Mouse (Mus musculus): ENCODE measurements around the gene Zscan25. TPM values are rescaled to one million over a fixed set of nuclear protein-coding genes. Genes with fewer than 3 reads are reported as not detected.
A peak's percentile ranks its signal among the peaks of the same experiment; 100 is the strongest.

Gene Zscan25
- total and polyA plus RNA-seq, 3 experiments, result 15.1 to 26.5 TPM; not detected in 1

GRCm38 (mm10) chr5:145231367-145231871 is 48.9 kb upstream of the Zscan25 start, which contains the start of gene Zfp655 (continued):
- TF ChIP-seq CTCF (IDR thresholded peaks at IDR 0.05 in 2 of 3, conservative IDR thresholded peaks at IDR 0.05 in 1 of 3; ENCODE audit: control insufficient read depth in 1 of 3, insufficient read depth in 1 of 3, low read depth in 2 of 3, low read length in 3 of 3, poor library complexity in 1 of 3, severe bottlenecking in 1 of 3) (no peak), MAFK (IDR thresholded peaks at IDR 0.05; ENCODE audit: borderline replicate concordance, low read depth, low read length) (no peak), KAT2A (conservative IDR thresholded peaks at IDR 0.05; ENCODE audit: low read depth, low read length) (no peak; the same call in 1 of the 2 replicates)

DNA sequence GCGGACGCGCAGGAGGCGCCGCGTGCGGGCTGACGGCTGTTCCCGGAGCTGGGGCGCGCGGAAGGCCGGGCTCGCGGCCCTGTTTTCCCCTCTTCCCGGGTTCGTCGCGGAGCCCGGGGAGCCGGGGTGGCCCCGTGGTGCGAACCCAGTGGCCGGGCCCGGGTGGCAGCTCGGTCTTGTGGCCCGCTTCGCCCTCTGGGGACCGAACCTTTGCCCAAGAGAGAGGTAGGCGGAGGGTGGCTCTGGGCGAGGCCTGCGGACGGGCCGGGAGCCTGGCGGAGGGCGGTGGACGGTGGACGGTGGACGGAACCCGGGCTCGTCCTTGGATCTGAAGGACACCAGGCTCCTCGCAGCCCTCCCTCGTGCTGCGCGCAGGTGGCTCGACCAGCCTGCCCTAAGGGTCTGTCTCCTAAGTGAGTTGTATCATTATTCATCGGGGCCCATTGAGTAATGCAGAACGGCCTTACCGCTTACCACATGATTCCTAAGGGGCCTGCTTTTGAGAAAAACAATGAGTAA is 48.3 kb upstream of the Zscan25 start:
- peak overlapping the region; percentile 53 for H3K27ac ChIP-seq (ENCODE audit: control insufficient read depth, low read depth, low read length)
- peaks cover 9 to 17% of the 10 kb centered on the region in 2 experiments for H3K4me1 ChIP-seq (ENCODE audit: control insufficient read depth in 1 of 2, insufficient read depth in 2 of 2, low read length in 2 of 2)
- peak overlapping the region; percentile 90 for H3K9ac ChIP-seq (ENCODE audit: control insufficient read depth, low read depth, low read length, poor library complexity, severe bottlenecking)
- DNase-seq (ENCODE audit: low read depth, low spot score), result peak; percentile 57
- peaks cover 16 to 27% of the 10 kb centered on the region in 2 experiments for H3K36me3 ChIP-seq (ENCODE audit: control insufficient read depth in 1 of 2, insufficient read depth in 2 of 2, low read length in 2 of 2)
- peak overlapping the region; percentile 73 to 78 for H3K4me3 ChIP-seq (ENCODE audit: control insufficient read depth in 1 of 2, insufficient read depth in 1 of 2, low read depth in 2 of 2, low read length in 2 of 2)
- H3K9me3 ChIP-seq (replicated peaks; ENCODE audit: insufficient read depth, low read length), result no peaks in the 10 kb centered on the region
- H3K27me3 ChIP-seq (ENCODE audit: control insufficient read depth in 1 of 2, insufficient read depth in 2 of 2, low read length in 2 of 2), result no peaks in the 10 kb centered on the region
- peaks cover 37% of the 10 kb centered on the region for H3K79me2 ChIP-seq (ENCODE audit: control insufficient read depth, insufficient read depth, low read length, poor library complexity)
- TF ChIP-seq MXI1 (IDR thresholded peaks at IDR 0.05; ENCODE audit: low read depth, low read length) (peak; percentile 44; the same call in 1 of the 2 replicates), MAX (IDR thresholded peaks at IDR 0.05; ENCODE audit: low read length) (0 out of 2 replicates have a peak, but pooled peaks have one; percentile 22), RAD21 (IDR thresholded peaks at IDR 0.05; ENCODE audit: low read depth, low read length) (no peak), UBTF (IDR thresholded peaks at IDR 0.05; ENCODE audit: borderline replicate concordance, insufficient read depth, low read depth, low read length) (0 out of 2 replicates have a peak, but pooled peaks have one; percentile 84), ZKSCAN1 (IDR thresholded peaks at IDR 0.05; ENCODE audit: low read depth, low read length) (no peak)

DNA sequence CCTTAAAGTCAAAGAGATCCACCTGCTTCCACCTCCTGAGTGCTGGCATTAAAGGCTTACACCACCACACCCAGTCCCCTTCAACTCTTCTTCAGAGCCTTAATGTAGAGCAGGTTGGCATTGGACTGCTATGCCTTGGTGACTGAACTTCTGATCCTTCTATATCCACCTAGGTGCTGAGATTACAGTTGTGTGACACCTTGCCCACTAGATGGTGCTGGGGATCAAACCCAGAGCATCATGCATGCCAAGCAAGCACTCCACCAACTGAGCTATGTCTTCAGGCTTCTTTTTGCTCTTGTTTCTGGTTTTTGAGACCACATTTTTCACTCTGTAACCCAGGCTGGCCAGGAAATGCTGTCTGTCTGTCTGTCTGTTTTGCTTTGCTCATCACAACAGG is 45.7 kb upstream of the Zscan25 start:
- peak; percentile 69 for DNase-seq (ENCODE audit: low read depth, low spot score)
- Histone ChIP-seq H3K27ac (ENCODE audit: control insufficient read depth, low read depth, low read length) (no peak overlapping the region), H3K4me3 (ENCODE audit: control insufficient read depth in 1 of 2, insufficient read depth in 1 of 2, low read depth in 2 of 2, low read length in 2 of 2) (no peak overlapping the region), H3K9me3 (replicated peaks; ENCODE audit: insufficient read depth, low read length) (no peaks in the 10 kb centered on the region), H3K36me3 (ENCODE audit: control insufficient read depth in 1 of 2, insufficient read depth in 2 of 2, low read length in 2 of 2) (peaks cover 20 to 37% of the 10 kb centered on the region in 2 experiments), H3K79me2 (ENCODE audit: control insufficient read depth, insufficient read depth, low read length, poor library complexity) (peaks cover 43% of the 10 kb centered on the region), H3K4me1 (ENCODE audit: control insufficient read depth in 1 of 2, insufficient read depth in 2 of 2, low read length in 2 of 2) (peaks cover 7 to 11% of the 10 kb centered on the region in 2 experiments), H3K27me3 (ENCODE audit: control insufficient read depth in 1 of 2, insufficient read depth in 2 of 2, low read length in 2 of 2) (no peaks in the 10 kb centered on the region), H3K9ac (ENCODE audit: control insufficient read depth, low read depth, low read length, poor library complexity, severe bottlenecking) (no peak overlapping the region)
- TF ChIP-seq SMC3 (IDR thresholded peaks at IDR 0.05; ENCODE audit: low read depth, low read length) (peak; percentile 51), CTCF (IDR thresholded peaks at IDR 0.05 in 2 of 3, conservative IDR thresholded peaks at IDR 0.05 in 1 of 3; ENCODE audit: control insufficient read depth in 1 of 3, insufficient read depth in 1 of 3, low read depth in 2 of 3, low read length in 3 of 3, poor library complexity in 1 of 3, severe bottlenecking in 1 of 3) (peak; percentile 46 to 66 (median 49)), MEF2A (IDR thresholded peaks at IDR 0.05; ENCODE audit: extremely low read depth, insufficient replicate concordance, low read depth, low read length, poor library complexity, severe bottlenecking) (no peak), RAD21 (IDR thresholded peaks at IDR 0.05; ENCODE audit: low read depth, low read length) (peak; percentile 51)
